Mouse (Mus musculus) lung, postnatal 0 days (tissue): ENCODE results near the gene Acot2.
A peak's percentile ranks its signal among the peaks of the same experiment; 100 is the strongest.

Source experiments
- CTCF ChIP-seq: IDR thresholded peaks from 2 replicates; pipeline ENCODE4 v1.5.1; 2016; ENCODE audit warnings: antibody characterized with exemption, mild to moderate bottlenecking
- EP300 ChIP-seq: IDR thresholded peaks from 2 replicates; pipeline ENCODE4 v1.6.1; 2016; ENCODE audit warnings: antibody characterized with exemption, mild to moderate bottlenecking, control low read depth

GRCm38 (mm10) chr12:83987583-83988441 is at the start of gene Acot2:
- TF ChIP-seq CTCF (peak; percentile 81), EP300 (peak; percentile 68; the same call in 1 of the 2 replicates)
